ENCODE assay signal across 21 mouse cellular contexts in genomic region chr3:18453986-18454291, GRCm38 (mm10).
DNase-seq lines count a peak whose midpoint lies in the region; ATAC-seq and TF ChIP-seq lines count a peak whose summit lies in the region.
"Had no signal": no experiment of that assay in that cellular context is flagged by ENCODE, and none has a peak within 500 bp of the region (broad histone marks: within the 10 kb centered on the region; RNA-seq: fewer than 3 reads in every experiment).

No protein-coding gene starts in this region.

- DNase-seq in neural tube, embryonic 11.5 days (ENCODE audit: low spot score), result no peak
- no peak for DNase-seq in neural tube, embryonic 10.5 days (ENCODE audit: extremely low spot score, low spot score)
- peak; percentile 35 for DNase-seq in forebrain, postnatal 0 days
- peak; percentile 18 for DNase-seq in midbrain, embryonic 14.5 days
- no peak for DNase-seq in frontal cortex, adult 2 months (ENCODE audit: extremely low spot score in 1 of 2, low spot score in 1 of 2)
- DNase-seq in urinary bladder, adult 2 months (ENCODE audit: low spot score), result no peak
- no peak for DNase-seq in layer of hippocampus, postnatal 14 days (ENCODE audit: low spot score in 2 of 2)
- DNase-seq: adrenal gland, adult 8-10 months; B cell, adult 2 months; cerebellum, adult 2 months; heart, postnatal 36 days; thymus, postnatal 36 days had no signal

- H3K9me3 ChIP-seq in neural tube, embryonic 11.5 days (ENCODE audit: control insufficient read depth, low read length), result no peaks in the 10 kb centered on the region
- no peaks in the 10 kb centered on the region for H3K9me3 ChIP-seq in forebrain, postnatal 0 days (ENCODE audit: low read length)
- H3K9me3 ChIP-seq in midbrain, embryonic 14.5 days (ENCODE audit: control insufficient read depth, low read length), result no peaks in the 10 kb centered on the region
- H3K9me3 ChIP-seq: embryonic facial prominence, embryonic 10.5 days; heart, embryonic 13.5 days; intestine, embryonic 15.5 days; kidney, embryonic 15.5 days; limb, embryonic 10.5 days; liver, embryonic 12.5 days; lung, embryonic 15.5 days had no signal

- TF ChIP-seq CTCF in forebrain, postnatal 0 days (IDR thresholded peaks at IDR 0.05; ENCODE audit: low read depth), result no peak

- no peaks in the 10 kb centered on the region for H3K27me3 ChIP-seq in neural tube, embryonic 11.5 days (ENCODE audit: control insufficient read depth, insufficient read depth, low read length)
- H3K27me3 ChIP-seq in forebrain, postnatal 0 days (ENCODE audit: insufficient read depth, low read length), result no peaks in the 10 kb centered on the region
- H3K27me3 ChIP-seq in midbrain, embryonic 14.5 days (ENCODE audit: control insufficient read depth, insufficient read depth, low read length), result no peaks in the 10 kb centered on the region
- H3K27me3 ChIP-seq: heart, embryonic 13.5 days; intestine, embryonic 15.5 days; kidney, embryonic 15.5 days; liver, embryonic 12.5 days; lung, embryonic 15.5 days had no signal

- WGBS in neural tube, embryonic 11.5 days, result 71% methylated on average over 2 of the region's 2 CpGs
- 6% methylated on average over 2 of the region's 2 CpGs for WGBS in forebrain, postnatal 0 days
- 12% methylated on average over 2 of the region's 2 CpGs for WGBS in midbrain, embryonic 14.5 days

- H3K27ac ChIP-seq in neural tube, embryonic 11.5 days (ENCODE audit: low read depth, low read length), result no peak overlapping the region
- 0 out of 2 replicates have a peak overlapping the region, but pooled peaks have one; percentile 15 for H3K27ac ChIP-seq in forebrain, postnatal 0 days (ENCODE audit: low read depth, low read length)
- no peak overlapping the region for H3K27ac ChIP-seq in midbrain, embryonic 14.5 days (replicated peaks; ENCODE audit: low read depth, low read length)
- H3K27ac ChIP-seq: embryonic facial prominence, embryonic 10.5 days; heart, embryonic 13.5 days; intestine, embryonic 15.5 days; kidney, embryonic 15.5 days; left cerebral cortex, adult 2 months; limb, embryonic 10.5 days; liver, embryonic 12.5 days; lung, embryonic 15.5 days had no signal

- no peaks in the 10 kb centered on the region for H3K36me3 ChIP-seq in neural tube, embryonic 11.5 days (ENCODE audit: control insufficient read depth, insufficient read depth, low read length)
- H3K36me3 ChIP-seq in forebrain, postnatal 0 days (ENCODE audit: insufficient read depth), result no peaks in the 10 kb centered on the region
- no peaks in the 10 kb centered on the region for H3K36me3 ChIP-seq in midbrain, embryonic 14.5 days (ENCODE audit: control insufficient read depth, insufficient read depth, low read length)
- H3K36me3 ChIP-seq: embryonic facial prominence, embryonic 10.5 days; heart, embryonic 13.5 days; intestine, embryonic 15.5 days; kidney, embryonic 15.5 days; limb, embryonic 10.5 days; liver, embryonic 12.5 days; lung, embryonic 15.5 days had no signal

- H3K4me3 ChIP-seq in neural tube, embryonic 11.5 days (ENCODE audit: low read depth, low read length), result no peak overlapping the region
- H3K4me3 ChIP-seq in forebrain, postnatal 0 days (ENCODE audit: low read depth, low read length), result no peak overlapping the region
- H3K4me3 ChIP-seq in midbrain, embryonic 14.5 days (replicated peaks; ENCODE audit: low read depth, low read length), result no peak overlapping the region
- H3K4me3 ChIP-seq: embryonic facial prominence, embryonic 10.5 days; heart, embryonic 13.5 days; intestine, embryonic 15.5 days; kidney, embryonic 15.5 days; left cerebral cortex, adult 2 months; limb, embryonic 10.5 days; liver, embryonic 12.5 days; lung, embryonic 15.5 days; myocyte had no signal

- ATAC-seq in neural tube, embryonic 11.5 days (ENCODE audit: insufficient read depth, low FRiP score, low TSS enrichment), result peak; percentile 65; the same call in 1 of the 2 replicates
- peak; percentile 32 for ATAC-seq in forebrain, postnatal 0 days
- peak; percentile 59 for ATAC-seq in midbrain, embryonic 14.5 days (ENCODE audit: low FRiP score, low TSS enrichment)
- ATAC-seq: intestine, embryonic 15.5 days; liver, embryonic 12.5 days had no signal

- H3K4me2 ChIP-seq in neural tube, embryonic 11.5 days (ENCODE audit: low read depth), result no peak overlapping the region
- H3K4me2 ChIP-seq in forebrain, postnatal 0 days (ENCODE audit: low read depth), result no peak overlapping the region
- no peak overlapping the region for H3K4me2 ChIP-seq in midbrain, embryonic 14.5 days (ENCODE audit: low read length)
- H3K4me2 ChIP-seq: heart, embryonic 13.5 days; intestine, embryonic 15.5 days; kidney, embryonic 15.5 days; liver, embryonic 12.5 days; lung, embryonic 15.5 days had no signal

- H3K9ac ChIP-seq in neural tube, embryonic 11.5 days (ENCODE audit: low read length), result no peak overlapping the region
- no peak overlapping the region for H3K9ac ChIP-seq in forebrain, postnatal 0 days
- no peak overlapping the region for H3K9ac ChIP-seq in midbrain, embryonic 14.5 days (replicated peaks; ENCODE audit: low read length)
- H3K9ac ChIP-seq: heart, embryonic 13.5 days; intestine, embryonic 15.5 days; kidney, embryonic 15.5 days; liver, embryonic 12.5 days; lung, embryonic 15.5 days had no signal

- H3K4me1 ChIP-seq in neural tube, embryonic 11.5 days (ENCODE audit: control insufficient read depth, insufficient read depth, low read length), result no peaks in the 10 kb centered on the region
- no peaks in the 10 kb centered on the region for H3K4me1 ChIP-seq in forebrain, postnatal 0 days (ENCODE audit: insufficient read depth)
- H3K4me1 ChIP-seq in midbrain, embryonic 14.5 days (ENCODE audit: control insufficient read depth, insufficient read depth, low read length), result peaks cover 5% of the 10 kb centered on the region
- H3K4me1 ChIP-seq: embryonic facial prominence, embryonic 10.5 days; heart, embryonic 13.5 days; intestine, embryonic 15.5 days; kidney, embryonic 15.5 days; limb, embryonic 10.5 days; liver, embryonic 12.5 days; lung, embryonic 15.5 days had no signal

Comparison
In these comparisons a context has a peak if more than half of its experiments do, and no peak if none do; other contexts are left out.
1. DNase-seq: peak in forebrain, postnatal 0 days (single experiment) and midbrain, embryonic 14.5 days (single experiment); none in neural tube, embryonic 11.5 days (single experiment), neural tube, embryonic 10.5 days (single experiment), frontal cortex, adult 2 months (0 of 2), urinary bladder, adult 2 months (single experiment) and layer of hippocampus, postnatal 14 days (0 of 2).
2. Peak in every context shown above with its lines, with median percentiles within 50 percentile points of each other: ATAC-seq.